Mouse (Mus musculus): Measurements from ENCODE around the gene Dock9. TPM values are rescaled to one million over a fixed set of nuclear protein-coding genes. Genes with fewer than 3 reads are reported as not detected.
"Not testable (repeated sequence)": the region's sequence is repeated elsewhere in the genome, so short reads cannot be mapped to it uniquely, and the experiment has no call there.

The Dock9 gene
- polyA plus RNA-seq, 1 experiment from 2014 or later = 4.1 TPM

DNA sequence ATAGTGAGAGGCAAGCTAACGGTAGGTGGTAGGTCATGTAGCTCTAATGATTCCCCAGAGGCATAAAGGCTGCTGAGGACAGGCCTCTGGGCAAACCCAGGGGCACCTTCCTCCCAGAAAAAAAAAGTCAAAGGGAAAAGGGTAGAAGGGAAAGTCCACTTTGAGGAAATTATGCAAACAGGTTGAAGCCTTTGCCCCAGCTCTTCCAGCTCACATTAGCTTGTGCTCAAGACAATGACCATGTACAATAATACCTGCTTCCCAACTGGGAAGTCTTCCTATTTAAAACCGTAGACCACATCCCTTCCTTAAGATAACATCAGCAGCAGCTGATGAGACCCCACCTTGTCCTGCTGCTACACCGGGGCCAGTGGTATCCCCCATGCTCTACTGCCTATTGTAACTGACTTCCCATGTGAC, 91.1 kb downstream of the Dock9 start:
- DNase-seq (ENCODE audit: low spot score) = no peak
- H3K4me3 ChIP-seq = no peak overlapping the region
- H3K36me3 ChIP-seq (replicated peaks) = no peaks in the 10 kb centered on the region
- H3K27me3 ChIP-seq (replicated peaks; ENCODE audit: low read depth, poor library complexity, severe bottlenecking) = no peaks in the 10 kb centered on the region
- H3K4me1 ChIP-seq = peaks cover 10% of the 10 kb centered on the region
- no peak overlapping the region for H3K27ac ChIP-seq (replicated peaks)
- no peaks in the 10 kb centered on the region for H3K9me3 ChIP-seq
- 78% methylated on average over 3 of the region's 3 CpGs for WGBS

GRCm38 (mm10) chr14:121705644-121706043, 92.0 kb downstream of the Dock9 start:
- no peak for DNase-seq (ENCODE audit: low spot score)
- Histone ChIP-seq H3K4me3 (no peak overlapping the region), H3K9me3 (no peaks in the 10 kb centered on the region), H3K27ac (replicated peaks) (no peak overlapping the region), H3K27me3 (replicated peaks; ENCODE audit: low read depth, poor library complexity, severe bottlenecking) (no peaks in the 10 kb centered on the region), H3K36me3 (replicated peaks) (no peaks in the 10 kb centered on the region), H3K4me1 (peaks cover 7% of the 10 kb centered on the region)
- WGBS = 73% methylated on average over 5 of the region's 5 CpGs

DNA sequence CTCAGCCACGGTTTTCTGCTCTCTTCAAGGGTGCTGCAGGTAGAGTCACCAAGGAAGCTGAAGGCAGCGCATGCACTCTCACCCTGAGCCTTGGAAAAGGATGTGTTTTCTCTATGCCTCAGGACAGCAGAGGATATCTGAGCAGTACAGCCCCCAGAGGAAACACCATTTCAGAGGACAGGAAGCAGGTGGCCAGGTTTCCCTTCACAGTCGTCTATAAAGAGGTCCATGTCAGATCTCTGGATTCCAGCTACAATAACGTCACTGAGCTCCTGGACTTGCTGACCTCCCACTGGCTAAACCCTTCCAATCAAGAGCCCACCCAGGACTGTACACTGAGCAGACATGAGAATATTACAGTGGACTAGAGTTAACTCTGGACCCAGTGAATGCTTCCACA, 95.1 kb downstream of the Dock9 start:
- peaks cover 11% of the 10 kb centered on the region; the same call in 1 of the 2 replicates for H3K27me3 ChIP-seq (replicated peaks; ENCODE audit: low read depth, poor library complexity, severe bottlenecking)
- no peak for DNase-seq (ENCODE audit: low spot score)
- no peak overlapping the region for H3K4me3 ChIP-seq
- no peak overlapping the region for H3K27ac ChIP-seq (replicated peaks)
- H3K9me3 ChIP-seq = no peaks in the 10 kb centered on the region
- 57% methylated on average over 4 of the region's 4 CpGs for WGBS
- no peaks in the 10 kb centered on the region for H3K36me3 ChIP-seq (replicated peaks)
- H3K4me1 ChIP-seq = peaks cover 21% of the 10 kb centered on the region

- 85% methylated on average over 1 of the region's 1 CpGs for WGBS
- H3K36me3 ChIP-seq (replicated peaks) = no peaks in the 10 kb centered on the region
- no peak overlapping the region for H3K27ac ChIP-seq (replicated peaks)
- no peak overlapping the region for H3K4me3 ChIP-seq
- no peak for DNase-seq (ENCODE audit: low spot score)
- H3K27me3 ChIP-seq (replicated peaks; ENCODE audit: low read depth, poor library complexity, severe bottlenecking) = peaks cover 22% of the 10 kb centered on the region; the same call in 1 of the 2 replicates
- H3K4me1 ChIP-seq = peaks cover 29% of the 10 kb centered on the region
- H3K9me3 ChIP-seq = no peaks in the 10 kb centered on the region
Observed at GRCm38 (mm10) chr14:121700013-121700412, 97.6 kb downstream of the Dock9 start.

- Histone ChIP-seq H3K4me3 (peak overlapping the region; percentile 51), H3K9me3 (no peaks in the 10 kb centered on the region), H3K27ac (replicated peaks) (peak overlapping the region; percentile 52)
Observed at GRCm38 (mm10) chr14:121698620-121698950, 99.1 kb downstream of the Dock9 start.

GRCm38 (mm10) chr14:121697709-121698619, 99.7 kb downstream of the Dock9 start:
- H3K4me3 ChIP-seq = peak overlapping the region; percentile 51
- H3K27me3 ChIP-seq (replicated peaks; ENCODE audit: low read depth, poor library complexity, severe bottlenecking) = peaks cover 22% of the 10 kb centered on the region; the same call in 1 of the 2 replicates
- peak overlapping the region; percentile 52 for H3K27ac ChIP-seq (replicated peaks)
- no peaks in the 10 kb centered on the region for H3K36me3 ChIP-seq (replicated peaks)
- H3K4me1 ChIP-seq = peaks cover 29% of the 10 kb centered on the region
- WGBS = 9% methylated on average over 23 of the region's 23 CpGs
- DNase-seq (ENCODE audit: low spot score) = peak; percentile 48
- H3K9me3 ChIP-seq = no peaks in the 10 kb centered on the region

More at GRCm38 (mm10) chr14:121698620-121698950, 99.1 kb downstream of the Dock9 start:
- WGBS = 24% methylated on average over 7 of the region's 7 CpGs
- H3K36me3 ChIP-seq (replicated peaks) = no peaks in the 10 kb centered on the region
- peaks cover 22% of the 10 kb centered on the region; the same call in 1 of the 2 replicates for H3K27me3 ChIP-seq (replicated peaks; ENCODE audit: low read depth, poor library complexity, severe bottlenecking)
- no peak for DNase-seq (ENCODE audit: low spot score)
- H3K4me1 ChIP-seq = peaks cover 29% of the 10 kb centered on the region

DNA sequence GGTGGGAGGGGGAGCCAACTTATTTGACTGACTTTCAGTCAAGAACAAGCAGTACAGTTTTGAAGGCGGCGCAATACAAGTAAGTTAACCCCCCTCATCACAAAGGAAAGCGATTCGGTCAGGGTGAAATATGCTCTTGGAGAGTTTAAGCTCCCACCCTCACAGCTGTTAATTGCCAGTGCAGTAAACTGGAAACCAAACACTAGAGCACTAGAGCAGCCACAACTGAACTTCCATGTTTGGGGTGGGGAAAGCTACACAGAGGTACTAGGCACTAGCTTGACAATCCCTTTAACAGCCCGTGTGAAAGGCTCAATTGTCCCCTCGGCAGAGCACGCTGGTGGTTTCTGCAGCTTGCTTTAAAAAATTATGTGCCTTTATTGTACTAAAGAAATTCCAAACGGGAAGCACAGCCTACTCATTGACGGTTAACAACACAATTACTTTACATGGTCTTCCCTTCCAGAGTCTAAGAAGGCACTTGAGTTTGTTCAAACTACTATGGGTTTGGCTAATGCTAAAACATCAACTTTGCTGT, 100.4 kb downstream of the Dock9 start:
- Histone ChIP-seq H3K27me3 (replicated peaks; ENCODE audit: low read depth, poor library complexity, severe bottlenecking) (peaks cover 22% of the 10 kb centered on the region; the same call in 1 of the 2 replicates), H3K4me3 (peak overlapping the region; percentile 51), H3K27ac (replicated peaks) (no peak overlapping the region; the same call in 1 of the 2 replicates), H3K4me1 (peaks cover 24% of the 10 kb centered on the region), H3K36me3 (replicated peaks) (no peaks in the 10 kb centered on the region), H3K9me3 (no peaks in the 10 kb centered on the region)
- DNase-seq (ENCODE audit: low spot score) = no peak
- 37% methylated on average over 9 of the region's 9 CpGs for WGBS

DNA sequence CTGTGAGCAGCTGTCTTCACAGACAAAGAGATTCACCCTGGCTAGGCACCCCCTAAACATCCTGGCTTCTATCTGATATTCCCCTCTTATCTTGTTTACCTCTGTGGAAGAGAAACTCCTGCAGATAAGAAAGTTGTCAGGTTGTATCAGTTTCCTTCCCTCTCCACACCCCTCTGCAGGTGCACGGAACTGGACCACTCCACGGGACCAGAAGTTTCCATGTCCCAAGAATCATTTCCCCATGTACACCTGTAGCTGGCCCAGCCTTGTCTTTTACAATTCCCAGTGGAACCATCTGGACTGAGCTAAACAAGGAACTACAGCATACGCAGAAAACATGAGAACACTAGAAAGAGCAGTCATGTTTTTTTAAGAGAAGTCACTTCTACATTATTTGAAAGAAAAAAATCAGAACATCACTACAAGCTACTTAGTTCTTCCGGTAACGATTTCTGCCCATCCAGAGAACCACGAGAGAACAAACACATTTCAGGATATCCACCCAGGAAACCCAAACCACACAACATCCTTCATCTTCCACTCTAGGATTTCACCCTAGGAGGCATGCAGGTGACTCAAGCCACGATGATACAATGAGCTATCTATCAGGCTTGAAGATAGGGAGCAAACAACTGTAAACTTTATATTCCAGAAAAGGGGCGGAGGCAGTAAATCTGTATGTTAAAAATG, 101.1 kb downstream of the Dock9 start:
- no peak for DNase-seq (ENCODE audit: low spot score)
- Histone ChIP-seq H3K27me3 (replicated peaks; ENCODE audit: low read depth, poor library complexity, severe bottlenecking) (peaks cover 22% of the 10 kb centered on the region; the same call in 1 of the 2 replicates), H3K4me1 (peaks cover 24% of the 10 kb centered on the region), H3K4me3 (peak overlapping the region; percentile 51), H3K36me3 (replicated peaks) (no peaks in the 10 kb centered on the region), H3K27ac (replicated peaks) (no peak overlapping the region; the same call in 1 of the 2 replicates), H3K9me3 (no peaks in the 10 kb centered on the region)
- WGBS = 81% methylated on average over 8 of the region's 8 CpGs

DNA sequence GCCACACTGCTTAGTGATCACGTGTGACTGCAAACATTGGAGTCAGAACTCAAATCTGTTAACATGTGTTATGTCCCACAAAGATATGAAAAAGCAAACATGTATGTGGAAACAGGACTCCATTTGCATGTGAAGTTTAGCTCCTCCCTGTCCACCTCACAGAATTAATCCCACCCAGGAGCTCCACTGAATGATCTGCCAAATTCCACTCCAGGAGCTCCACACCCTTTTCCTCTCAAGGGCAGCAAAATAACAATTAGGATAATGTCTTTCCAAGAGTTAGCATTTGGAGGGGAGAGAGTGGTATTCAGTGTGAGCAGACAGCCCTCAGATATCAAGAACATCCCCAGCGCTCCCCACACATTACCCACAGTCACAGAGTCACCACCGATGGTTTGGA, 102.9 kb downstream of the Dock9 start:
- 98% methylated on average over 3 of the region's 3 CpGs for WGBS
- H3K36me3 ChIP-seq (replicated peaks) = no peaks in the 10 kb centered on the region
- no peak for DNase-seq (ENCODE audit: low spot score)

GRCm38 (mm10) chr14:121693991-121694594, 103.5 kb downstream of the Dock9 start:
- Histone ChIP-seq H3K4me1 (peaks cover 25% of the 10 kb centered on the region), H3K36me3 (replicated peaks) (no peaks in the 10 kb centered on the region), H3K9me3 (no peaks in the 10 kb centered on the region), H3K27me3 (replicated peaks; ENCODE audit: low read depth, poor library complexity, severe bottlenecking) (peaks cover 22% of the 10 kb centered on the region; the same call in 1 of the 2 replicates), H3K27ac (replicated peaks) (no peak overlapping the region), H3K4me3 (no peak overlapping the region)
- 90% methylated on average over 11 of the region's 11 CpGs for WGBS
- DNase-seq (ENCODE audit: low spot score) = no peak

More for the DNA sequence above, 102.9 kb downstream of the Dock9 start:
- Histone ChIP-seq H3K9me3 (no peaks in the 10 kb centered on the region), H3K27ac (replicated peaks) (no peak overlapping the region), H3K4me1 (peaks cover 24% of the 10 kb centered on the region), H3K27me3 (replicated peaks; ENCODE audit: low read depth, poor library complexity, severe bottlenecking) (peaks cover 22% of the 10 kb centered on the region; the same call in 1 of the 2 replicates), H3K4me3 (no peak overlapping the region)

- H3K9me3 ChIP-seq; H3K27me3 ChIP-seq (replicated peaks; ENCODE audit: low read depth, poor library complexity, severe bottlenecking); DNase-seq (ENCODE audit: low spot score); H3K4me3 ChIP-seq; H3K36me3 ChIP-seq (replicated peaks); H3K27ac ChIP-seq (replicated peaks): not testable (repeated sequence)
- peaks cover 18% of the 10 kb centered on the region for H3K4me1 ChIP-seq
- WGBS = 63% methylated on average over 5 of the region's 5 CpGs
Observed at GRCm38 (mm10) chr14:121689649-121690048, 108.0 kb downstream of the Dock9 start.

DNA sequence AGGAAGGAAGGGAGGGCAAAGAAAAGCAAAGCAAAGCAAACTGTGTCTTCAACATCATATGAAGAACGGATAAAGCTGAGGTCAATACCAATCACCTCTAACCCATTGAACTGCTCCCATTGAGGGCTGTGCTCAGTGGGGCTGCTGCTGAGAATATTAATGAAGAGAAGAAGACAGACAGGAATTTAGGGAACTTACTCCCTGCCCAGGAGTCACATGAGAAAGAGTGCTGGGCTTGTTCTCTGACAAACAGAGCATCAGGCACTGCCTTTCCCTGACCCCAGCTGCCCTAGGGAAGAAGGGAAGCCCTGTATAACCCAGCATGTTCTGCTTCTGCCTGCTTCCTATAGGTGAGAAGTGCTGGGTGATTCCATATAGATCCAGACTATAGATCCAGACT, 109.5 kb downstream of the Dock9 start:
- Histone ChIP-seq H3K4me3 (no peak overlapping the region), H3K27ac (replicated peaks) (no peak overlapping the region; the same call in 1 of the 2 replicates), H3K4me1 (peaks cover 18% of the 10 kb centered on the region), H3K36me3 (replicated peaks) (no peaks in the 10 kb centered on the region), H3K27me3 (replicated peaks; ENCODE audit: low read depth, poor library complexity, severe bottlenecking) (no peaks in the 10 kb centered on the region), H3K9me3 (no peaks in the 10 kb centered on the region)
- DNase-seq (ENCODE audit: low spot score) = no peak
- WGBS = 31% methylated on average over 1 of the region's 1 CpGs
